Mouse (Mus musculus) spleen, adult 2 months (tissue): ENCODE measurements around the gene Gpr35.

Source experiments
- CTCF ChIP-seq: fragments of 200-500 bp; IDR thresholded peaks from 2 replicates; pipeline ENCODE4 v1.5.1; 2011; ENCODE audit warnings: mild to moderate bottlenecking, inconsistent platforms; ENCODE audit not compliant: insufficient read depth, insufficient read length, insufficient replicate concordance; ENCODE audit errors: extremely low read depth
- POLR2A ChIP-seq: fragments of 200-500 bp; IDR thresholded peaks from 2 replicates; pipeline ENCODE4 v1.6.1; 2011; ENCODE audit warnings: low read depth, low read length, inconsistent platforms

- TF ChIP-seq CTCF: no peak
- no peak for TF ChIP-seq POLR2A
Observed at GRCm38 (mm10) chr1:93015136-93015535, 64.5 kb downstream of the Gpr35 start.
